Mouse (Mus musculus): ENCODE data around the gene Tmcc1. TPM values are rescaled to one million over a fixed set of nuclear protein-coding genes. Genes with fewer than 3 reads are reported as not detected.
A peak's percentile ranks its signal among the peaks of the same experiment; 100 is the strongest.
"Not testable (repeated sequence)": the region's sequence is repeated elsewhere in the genome, so short reads cannot be mapped to it uniquely, and the experiment has no call there.

Gene Tmcc1
- total RNA-seq, 1 experiment from 2014 or later, result 191 TPM

DNA sequence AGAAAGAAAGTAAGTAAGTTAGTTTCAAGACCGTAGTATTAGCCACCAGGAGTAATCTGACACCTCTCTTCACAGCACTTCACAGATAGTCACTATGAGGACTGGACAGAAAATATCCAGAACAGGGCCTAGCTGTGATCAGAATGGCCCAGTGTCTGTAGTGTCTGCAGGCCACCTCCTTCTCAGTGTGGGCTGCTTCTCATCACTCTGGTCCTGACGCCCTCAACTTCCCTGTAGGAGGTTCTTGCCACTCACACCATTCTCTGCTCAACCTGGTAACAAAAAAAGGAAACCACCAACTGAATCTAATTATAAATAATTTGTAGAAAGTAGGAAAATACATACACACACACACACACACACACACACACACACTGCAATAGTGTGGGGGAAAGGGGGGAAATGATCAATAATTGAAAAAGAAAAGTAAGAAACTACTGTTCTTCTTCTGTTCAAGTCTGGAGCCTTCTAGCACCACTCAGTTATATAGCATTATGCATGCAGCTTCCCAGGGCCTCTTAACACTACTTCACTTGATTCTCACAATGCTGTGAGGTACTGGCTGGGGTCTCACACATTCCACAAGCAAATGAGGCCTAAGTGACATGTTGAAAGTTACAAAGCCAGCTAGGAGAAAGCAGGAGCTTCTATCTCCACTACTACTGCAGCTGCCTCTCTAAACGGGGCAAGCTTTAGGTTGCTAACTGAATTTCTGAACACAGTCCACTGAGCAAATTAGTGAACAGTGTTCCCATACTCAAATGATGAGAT, 38.2 kb downstream of the Tmcc1 start:
- no peak for ATAC-seq (ENCODE audit: extremely low read depth, insufficient number of reproducible peaks, low FRiP score, poor library complexity, severe bottlenecking)

DNA sequence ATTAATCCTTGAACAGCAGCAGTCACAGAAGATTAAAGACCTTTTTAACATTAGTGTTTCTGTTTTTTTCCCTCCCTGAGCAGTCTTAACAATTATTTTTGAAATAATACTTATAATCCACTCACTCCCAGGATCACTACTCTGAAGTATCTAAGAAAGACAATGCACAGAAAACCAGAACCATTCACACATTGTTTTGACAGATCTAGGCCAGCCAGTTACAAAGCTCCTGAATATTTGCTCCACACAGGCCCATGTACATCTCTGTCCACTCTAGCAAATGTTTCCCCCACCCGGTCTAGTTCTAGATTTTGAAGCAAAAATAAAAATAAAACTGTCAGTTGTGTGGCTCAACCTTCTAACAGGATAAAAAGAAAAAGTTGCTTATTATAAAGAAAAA, 45.9 kb downstream of the Tmcc1 start:
- no peak for ATAC-seq (ENCODE audit: extremely low read depth, insufficient number of reproducible peaks, low FRiP score, poor library complexity, severe bottlenecking)

DNA sequence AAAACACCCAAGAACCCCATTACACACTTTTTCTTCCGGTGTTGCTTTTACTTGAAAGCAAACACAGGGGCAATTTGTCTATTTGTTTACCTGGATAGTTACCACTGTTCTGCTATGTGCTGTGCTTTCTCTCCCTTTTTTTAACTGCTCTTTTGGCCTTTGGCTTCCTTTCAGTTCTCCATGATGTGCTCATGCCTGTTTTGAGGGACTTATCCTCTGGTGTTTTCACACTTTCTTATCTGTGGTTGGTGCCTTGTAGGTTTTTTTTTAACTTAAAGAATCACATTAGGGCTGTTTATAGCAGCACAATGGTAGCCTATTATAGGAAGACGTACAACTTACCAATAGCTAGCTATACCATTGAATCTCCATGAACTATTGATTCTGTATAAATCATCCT, 51.6 kb downstream of the Tmcc1 start:
- no peak for ATAC-seq (ENCODE audit: extremely low read depth, insufficient number of reproducible peaks, low FRiP score, poor library complexity, severe bottlenecking)

DNA sequence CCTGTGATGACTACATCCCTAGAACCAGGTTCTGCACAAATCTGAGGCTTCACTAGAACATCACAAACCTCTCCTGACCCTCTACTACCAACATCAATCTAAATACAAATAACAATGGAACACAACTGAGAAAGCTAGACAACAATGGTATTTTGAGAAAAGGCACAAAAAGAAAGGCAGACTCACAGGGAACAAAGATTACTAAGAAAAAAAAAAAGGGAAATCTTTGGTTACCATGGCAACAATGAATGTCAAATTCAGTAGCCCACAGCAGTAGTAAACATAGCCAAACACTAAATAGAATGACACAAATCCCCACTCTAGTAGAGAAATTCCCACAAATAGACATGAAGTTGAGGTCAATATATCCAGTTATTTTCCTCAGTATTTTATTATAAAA, 52.5 kb downstream of the Tmcc1 start:
- no peak for ATAC-seq (ENCODE audit: extremely low read depth, insufficient number of reproducible peaks, low FRiP score, poor library complexity, severe bottlenecking)

DNA sequence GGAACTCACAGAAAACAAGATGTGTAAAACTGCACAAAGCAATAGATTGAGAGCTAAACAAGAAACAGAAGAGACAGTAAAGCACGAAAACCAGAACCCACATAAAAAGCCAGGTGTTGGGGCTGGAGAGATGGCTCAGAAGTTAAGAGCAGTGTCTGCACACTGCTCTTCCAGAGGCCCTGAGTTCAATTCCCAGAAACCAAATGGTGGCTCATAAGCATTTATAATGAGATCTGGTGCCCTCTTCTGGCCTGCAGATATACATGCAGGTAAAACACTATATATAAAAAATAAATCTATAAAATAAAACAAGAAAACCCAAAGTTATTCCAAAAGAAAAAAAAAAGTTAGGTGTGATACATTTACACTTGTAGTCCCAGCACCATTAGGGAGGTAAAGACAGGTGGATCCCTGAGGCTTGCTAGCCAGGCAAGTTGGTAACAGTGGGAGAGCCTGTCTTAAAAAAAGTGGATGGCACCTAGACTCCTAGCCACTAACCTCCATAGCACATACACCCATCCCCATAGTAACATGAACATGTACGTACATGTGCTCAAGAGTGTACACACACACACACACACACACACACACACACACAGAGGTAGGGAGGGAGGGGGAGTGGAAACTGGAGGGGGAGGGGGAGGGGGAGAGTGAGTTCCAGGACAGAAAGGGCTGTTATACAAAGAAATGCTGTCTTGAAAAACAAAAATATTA, 54.0 kb downstream of the Tmcc1 start:
- no peak for ATAC-seq (ENCODE audit: extremely low read depth, insufficient number of reproducible peaks, low FRiP score, poor library complexity, severe bottlenecking)

DNA sequence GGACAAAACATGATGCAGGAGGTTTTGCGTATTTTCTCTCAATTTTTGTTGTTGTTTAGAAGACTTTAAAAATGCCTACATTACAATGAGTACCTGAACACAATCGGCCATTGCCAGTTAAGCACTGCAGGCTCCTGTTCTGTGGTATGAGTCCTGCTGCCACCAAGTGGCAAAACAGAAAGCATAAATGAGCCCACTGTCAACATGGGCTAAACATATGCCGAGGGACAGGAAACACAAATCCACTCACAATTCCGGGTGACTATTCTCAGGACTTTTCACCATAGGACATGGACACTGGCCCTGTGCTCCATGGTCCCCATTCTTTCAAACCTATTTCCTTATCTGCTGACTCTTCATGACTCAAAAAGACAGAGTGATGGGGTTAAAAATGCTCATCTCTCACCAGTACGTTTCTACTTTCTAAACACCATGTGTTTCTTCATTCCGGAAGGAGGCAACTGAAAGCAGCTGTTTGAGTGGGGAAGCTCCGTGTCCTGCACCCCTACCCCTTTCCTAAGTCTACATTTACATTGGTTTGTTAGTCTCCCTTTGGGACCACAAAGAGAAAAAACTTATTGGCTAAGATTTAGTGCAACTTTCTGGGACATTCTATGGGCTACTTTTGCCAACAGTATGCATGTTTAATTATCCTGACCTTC, 57.2 kb downstream of the Tmcc1 start:
- ATAC-seq (ENCODE audit: extremely low read depth, insufficient number of reproducible peaks, low FRiP score, poor library complexity, severe bottlenecking), result no peak

DNA sequence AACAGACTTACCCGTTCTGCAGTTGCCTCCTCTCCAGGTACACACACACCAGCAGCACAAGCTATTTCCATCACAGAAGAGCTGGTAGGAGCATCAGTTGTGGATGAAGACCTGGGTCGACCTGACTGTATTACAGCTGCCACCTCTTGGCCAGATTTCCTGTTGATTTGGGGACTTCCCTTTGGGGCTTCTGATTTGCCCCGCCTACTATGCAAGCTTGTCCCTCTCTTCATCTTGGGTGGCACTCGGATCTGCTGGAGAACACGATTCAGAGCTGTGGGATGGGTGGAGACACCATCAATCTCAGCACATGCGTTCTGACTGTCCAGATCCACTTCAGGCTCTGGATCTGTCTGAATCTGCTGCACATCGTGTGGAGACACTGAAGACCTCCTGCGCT, 59.5 kb downstream of the Tmcc1 start:
- 0 out of 2 replicates have a peak, but pooled peaks have one; percentile 19 for ATAC-seq (ENCODE audit: extremely low read depth, insufficient number of reproducible peaks, low FRiP score, poor library complexity, severe bottlenecking)

DNA sequence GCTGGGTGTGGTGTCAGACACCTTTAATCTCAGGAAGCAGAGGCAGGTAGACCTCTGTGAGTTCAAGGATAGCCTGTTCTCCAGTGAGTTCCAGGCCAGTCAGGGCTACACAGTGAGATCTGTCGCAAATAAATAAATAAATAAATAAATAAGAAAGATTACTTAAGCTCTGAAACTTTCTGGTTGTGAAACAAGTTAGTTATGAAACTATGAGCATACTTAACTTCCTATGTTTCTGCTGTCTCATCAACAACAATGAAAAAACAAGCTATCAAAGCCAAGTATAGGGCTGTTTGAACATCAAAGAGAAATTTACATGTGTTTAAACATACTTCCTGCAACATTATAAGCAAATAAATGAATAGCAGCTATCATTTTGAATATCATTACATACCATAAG, 61.5 kb downstream of the Tmcc1 start:
- no peak for ATAC-seq (ENCODE audit: extremely low read depth, insufficient number of reproducible peaks, low FRiP score, poor library complexity, severe bottlenecking)

DNA sequence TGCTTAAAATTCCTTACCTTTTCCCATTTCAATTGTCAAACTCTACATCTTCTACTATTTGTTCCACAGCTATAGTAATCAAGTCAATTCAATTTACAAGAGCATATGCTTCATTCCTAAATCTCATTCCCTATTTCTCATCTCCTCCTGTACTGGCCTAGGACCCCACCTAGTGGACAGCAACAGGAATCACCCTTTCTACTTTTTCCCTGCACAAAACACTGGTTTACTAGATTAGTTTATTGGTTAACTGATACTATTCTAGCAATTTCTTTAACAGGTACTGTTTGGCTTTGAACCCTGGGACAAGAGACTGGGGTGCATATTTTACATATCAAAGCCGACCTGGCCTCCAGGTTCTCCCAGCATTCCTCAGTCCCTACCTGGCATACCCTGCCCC, 64.6 kb downstream of the Tmcc1 start:
- ATAC-seq (ENCODE audit: extremely low read depth, insufficient number of reproducible peaks, low FRiP score, poor library complexity, severe bottlenecking), result no peak

DNA sequence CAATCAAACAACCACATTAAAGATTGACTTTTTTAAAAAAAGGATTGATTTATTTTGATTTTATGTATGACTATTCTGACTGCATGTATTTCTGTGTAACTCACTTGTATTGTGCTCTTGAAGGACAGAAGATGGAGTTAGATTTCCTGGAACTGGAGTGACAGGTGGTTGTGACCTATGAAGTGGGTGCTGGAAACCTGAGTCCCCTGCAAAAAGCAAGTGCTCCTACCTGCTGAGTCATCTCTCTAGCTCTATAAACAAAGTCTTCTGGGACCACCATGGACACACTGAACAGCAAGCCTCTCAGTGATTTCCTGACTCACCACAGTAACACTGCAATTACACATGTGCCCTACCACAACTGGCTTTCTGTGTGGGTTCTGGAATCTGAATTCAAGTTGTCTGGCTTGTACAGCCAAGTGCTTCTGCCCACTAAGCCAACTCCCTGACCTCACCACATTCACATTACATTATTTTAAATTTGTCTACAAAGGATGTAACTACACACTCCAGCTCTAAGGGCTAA, 65.3 kb downstream of the Tmcc1 start:
- ATAC-seq (ENCODE audit: extremely low read depth, insufficient number of reproducible peaks, low FRiP score, poor library complexity, severe bottlenecking), result no peak

DNA sequence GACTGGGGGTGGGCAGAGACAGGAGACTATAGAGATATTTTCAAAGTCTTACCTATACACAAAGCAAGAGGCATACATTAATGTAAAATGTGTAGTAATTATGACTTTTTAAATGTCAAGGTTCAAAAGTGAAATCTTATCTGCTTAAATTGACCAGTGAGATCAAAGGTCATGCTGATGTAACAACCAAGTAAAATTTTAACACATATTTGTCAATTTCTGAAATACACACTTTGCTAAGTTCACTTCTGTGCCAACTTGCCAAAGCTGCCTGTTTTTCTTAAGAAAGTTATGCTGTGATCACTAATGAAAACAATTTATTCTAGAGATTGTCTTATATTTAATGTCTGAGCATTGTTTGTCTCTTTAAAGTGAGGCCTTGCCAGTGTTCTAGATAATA, 66.7 kb downstream of the Tmcc1 start:
- no peak for ATAC-seq (ENCODE audit: extremely low read depth, insufficient number of reproducible peaks, low FRiP score, poor library complexity, severe bottlenecking)

DNA sequence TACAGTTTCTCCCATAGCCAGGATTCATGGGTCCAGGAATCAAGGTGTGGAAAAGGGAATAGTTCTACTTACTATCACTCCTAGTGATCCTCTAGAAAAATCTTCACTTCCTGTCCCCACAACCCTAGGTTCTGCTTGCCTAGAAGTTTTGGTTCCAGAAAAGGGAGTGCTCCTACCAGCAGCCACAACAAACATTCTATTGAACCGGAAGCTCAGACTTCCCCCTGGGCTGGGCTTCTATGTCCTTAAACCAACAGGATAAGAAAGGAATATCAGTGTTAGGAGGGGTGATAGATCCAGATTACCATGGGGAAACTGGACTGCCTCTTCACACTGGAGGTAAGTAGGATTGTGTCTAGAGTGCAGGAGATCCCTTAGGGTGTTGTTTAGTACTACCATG, 70.4 kb downstream of the Tmcc1 start:
- ATAC-seq (ENCODE audit: extremely low read depth, insufficient number of reproducible peaks, low FRiP score, poor library complexity, severe bottlenecking), result no peak

DNA sequence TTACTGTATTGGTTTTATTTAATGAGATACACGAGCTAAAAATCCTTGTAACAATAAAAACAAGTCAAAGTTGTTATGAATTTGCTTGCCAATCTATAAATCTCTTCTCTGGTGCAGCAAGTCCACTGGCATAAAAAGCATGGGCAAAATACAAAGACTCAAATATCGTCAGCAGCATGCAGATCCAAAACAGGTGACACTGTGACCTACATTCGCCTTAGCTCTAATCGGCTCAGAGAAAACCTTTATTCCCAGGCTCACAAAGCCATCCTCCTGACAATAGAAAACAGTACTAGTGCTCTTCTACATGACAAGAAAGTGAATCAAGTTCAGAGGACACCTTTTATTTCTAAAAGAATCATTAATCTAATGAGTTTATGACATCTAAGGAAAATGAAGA, 73.6 kb downstream of the Tmcc1 start:
- no peak for ATAC-seq (ENCODE audit: extremely low read depth, insufficient number of reproducible peaks, low FRiP score, poor library complexity, severe bottlenecking)

DNA sequence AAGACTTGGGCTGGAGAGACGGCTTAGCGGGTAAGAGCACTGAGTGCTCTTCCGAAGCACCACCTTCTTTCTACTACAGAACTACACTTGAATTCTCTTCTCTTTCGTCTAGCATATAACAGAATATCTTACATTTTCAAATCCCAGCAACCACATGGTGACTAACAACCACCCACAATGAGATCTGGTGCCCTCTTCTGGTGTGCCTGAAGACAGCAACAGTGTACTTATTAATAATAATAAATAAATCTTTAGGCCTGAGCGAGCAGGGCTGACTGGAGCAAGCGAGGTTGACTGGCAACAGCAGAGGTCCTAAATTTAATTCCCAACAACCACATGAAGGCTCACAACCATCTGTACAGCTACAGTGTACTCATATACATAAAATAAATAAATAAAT, 76.7 kb downstream of the Tmcc1 start:
- ATAC-seq (ENCODE audit: extremely low read depth, insufficient number of reproducible peaks, low FRiP score, poor library complexity, severe bottlenecking), result not testable (repeated sequence)

DNA sequence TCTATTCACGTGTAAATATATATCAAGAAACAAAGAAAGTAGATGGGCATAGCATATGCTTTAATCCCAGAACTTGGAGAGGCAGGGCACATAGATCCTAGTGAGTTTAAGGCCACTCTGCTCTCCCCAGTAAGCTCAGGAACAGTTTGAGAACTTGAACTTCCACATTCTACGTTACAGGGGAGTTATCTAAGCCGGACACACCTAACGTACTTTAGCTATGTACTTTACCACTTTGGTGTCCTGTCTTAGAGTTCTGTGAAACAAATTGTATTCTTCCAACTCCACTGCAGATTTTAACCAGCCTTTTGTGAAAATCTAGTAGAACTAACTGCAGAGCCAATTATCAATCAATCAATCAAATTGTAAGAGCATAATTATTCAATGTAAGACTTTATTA, 82.7 kb downstream of the Tmcc1 start:
- ATAC-seq (ENCODE audit: extremely low read depth, insufficient number of reproducible peaks, low FRiP score, poor library complexity, severe bottlenecking), result no peak

DNA sequence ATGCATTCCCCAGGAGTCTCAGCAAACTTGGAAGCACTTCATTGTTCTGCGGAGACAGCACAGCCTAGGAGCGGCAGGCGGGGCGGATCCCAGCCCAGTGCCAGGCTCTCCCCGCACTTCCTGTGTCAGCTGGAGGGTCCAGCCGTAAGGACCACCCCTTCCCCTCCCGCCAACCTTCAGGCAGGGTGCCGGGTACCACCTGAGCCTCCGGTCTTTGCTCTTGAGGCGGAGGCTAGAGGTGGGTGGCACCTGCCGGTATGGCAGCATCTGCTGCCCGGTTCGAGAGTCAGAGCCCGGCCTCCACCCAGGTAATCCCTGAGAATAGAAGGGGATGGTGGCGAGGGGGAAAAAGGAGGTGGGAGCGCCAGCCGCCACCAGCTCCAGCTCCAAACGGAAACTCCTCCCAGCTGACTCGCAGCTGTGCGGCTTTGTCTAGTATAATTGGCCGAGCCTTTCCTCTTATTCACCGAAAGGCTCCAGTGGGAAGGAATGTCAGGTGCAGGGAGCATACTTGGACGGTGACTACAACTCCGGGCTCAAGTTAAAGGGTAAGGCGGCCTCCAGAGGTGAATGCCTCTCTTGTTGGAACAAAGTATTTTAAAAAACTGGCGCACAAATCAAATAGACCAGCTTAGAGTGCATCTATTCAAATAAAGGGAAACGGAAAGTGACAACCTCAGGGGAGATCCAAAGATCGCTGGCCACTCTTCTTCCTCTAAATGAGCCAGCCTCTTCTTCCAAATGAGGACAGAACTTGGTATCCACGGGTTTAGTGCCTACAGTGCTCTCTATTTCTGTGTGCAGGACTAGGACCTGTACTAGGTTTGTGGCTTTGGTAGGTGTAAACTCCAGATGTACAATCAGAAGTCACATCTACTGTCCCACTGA, 85.6 kb downstream of the Tmcc1 start:
- ATAC-seq (ENCODE audit: extremely low read depth, insufficient number of reproducible peaks, low FRiP score, poor library complexity, severe bottlenecking), result no peak

DNA sequence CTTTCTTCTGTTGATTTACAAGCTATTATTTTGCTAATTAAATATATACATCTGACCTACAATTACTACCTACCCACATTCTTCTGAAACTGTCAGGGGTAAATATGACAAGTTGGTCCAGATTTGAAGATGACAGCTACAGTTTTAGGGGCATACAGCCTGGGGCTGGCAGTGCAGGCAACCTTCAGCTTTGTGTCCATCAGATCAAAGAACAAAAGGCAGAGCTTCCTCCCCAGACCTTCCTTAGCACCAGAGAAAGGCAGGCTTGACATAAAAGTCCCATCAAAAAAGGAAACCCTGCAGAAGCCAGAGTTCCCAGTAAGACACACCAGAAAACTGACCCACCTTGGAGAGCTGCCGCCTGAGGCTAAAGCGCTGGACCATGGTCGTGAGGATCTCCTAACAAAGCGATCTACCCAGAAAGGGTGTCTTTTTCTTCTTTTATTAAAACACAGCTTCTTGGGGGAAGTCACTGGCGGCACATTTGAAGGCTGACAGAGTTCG, 86.3 kb downstream of the Tmcc1 start:
- no peak for ATAC-seq (ENCODE audit: extremely low read depth, insufficient number of reproducible peaks, low FRiP score, poor library complexity, severe bottlenecking)

DNA sequence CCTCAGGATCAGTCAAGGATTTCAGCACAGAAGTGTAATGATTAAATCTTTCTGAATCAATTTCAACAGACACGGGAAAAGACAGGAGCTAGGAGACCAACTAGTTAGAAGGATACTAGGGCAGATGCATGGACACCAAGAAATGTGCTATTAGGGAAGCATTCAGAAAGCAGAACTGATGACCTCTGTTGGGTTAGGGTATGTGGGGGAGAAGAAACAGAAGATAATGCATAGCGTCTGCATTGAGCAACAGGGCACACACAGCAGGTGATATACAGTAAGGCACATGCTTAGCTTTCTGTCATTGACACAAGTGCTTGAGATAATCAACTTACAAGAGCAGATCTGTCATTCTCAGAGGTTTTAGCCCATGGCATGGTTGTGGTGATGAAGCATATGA, 95.7 kb downstream of the Tmcc1 start:
- ATAC-seq (ENCODE audit: extremely low read depth, insufficient number of reproducible peaks, low FRiP score, poor library complexity, severe bottlenecking), result peak; percentile 23; the same call in 1 of the 2 replicates

DNA sequence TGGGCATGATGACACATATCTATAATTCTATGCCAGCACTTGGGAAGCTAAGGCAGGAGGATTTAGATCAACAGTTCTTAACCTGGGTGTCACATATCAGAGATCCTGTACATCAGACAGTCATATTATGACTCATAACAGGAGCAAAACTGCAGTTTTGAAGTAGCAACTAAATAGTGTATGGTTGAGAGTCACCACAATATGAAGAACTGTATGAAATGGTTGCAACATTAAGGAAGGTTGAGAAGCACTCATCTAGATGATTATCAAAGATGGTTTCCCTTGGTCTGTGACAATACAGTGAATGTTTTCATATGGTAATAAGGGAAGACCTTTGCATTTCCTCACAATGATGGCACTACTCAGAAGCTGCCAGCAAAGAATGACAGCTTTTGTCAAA, 103.9 kb downstream of the Tmcc1 start:
- ATAC-seq (ENCODE audit: extremely low read depth, insufficient number of reproducible peaks, low FRiP score, poor library complexity, severe bottlenecking), result no peak
